Mouse (Mus musculus) regulatory T cell (primary cell): ENCODE results near the gene Ino80d.

Source experiments
- in situ Hi-C: fragments of 300-600 bp; cut with MboI, MseI; formaldehyde crosslinking; loops from one replicate; pipeline ENCODE4 v1.15.1; 2025; ENCODE audit warnings: high pct_unique_total_duplicates

The Ino80d gene

DNA sequence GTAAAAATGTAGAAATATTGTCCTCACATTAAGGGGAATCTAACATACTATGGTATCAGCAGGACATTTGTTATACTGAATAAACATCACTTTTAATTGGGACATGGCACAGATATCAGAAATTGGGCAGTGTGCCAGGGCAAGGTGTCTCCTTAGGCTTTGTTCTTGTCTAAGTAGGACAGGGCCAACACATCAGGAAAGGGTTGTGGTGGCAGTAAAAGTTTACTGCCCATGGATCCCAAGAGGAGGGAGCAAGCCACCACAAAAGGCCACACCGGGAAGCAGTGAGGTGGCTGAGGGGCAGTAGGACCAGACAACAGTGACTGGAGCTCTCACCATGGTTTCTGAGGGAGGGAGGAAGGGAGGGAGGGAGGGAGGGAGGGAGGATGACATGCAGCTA, 121.1 kb downstream of the Ino80d start:
- in situ Hi-C loops, result no loop called here

DNA sequence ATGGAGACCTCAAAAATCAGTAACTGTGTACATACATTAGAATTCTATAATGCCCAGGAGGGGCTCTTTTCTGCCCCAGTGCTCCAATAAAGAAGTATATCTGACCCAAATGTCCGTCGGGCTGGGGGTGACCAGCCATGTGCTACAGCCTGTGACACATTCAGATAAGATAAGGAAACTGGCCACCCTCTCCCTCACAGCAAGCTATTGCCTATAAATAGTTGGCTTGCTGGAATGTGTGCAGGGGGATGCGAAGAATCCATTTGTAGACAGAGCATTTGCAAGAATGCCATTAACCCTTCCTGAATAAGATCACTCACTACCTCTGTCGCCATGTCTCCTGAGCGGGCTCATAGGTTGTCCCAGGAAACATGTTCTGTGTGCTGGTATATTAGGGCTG, 121.8 kb downstream of the Ino80d start:
- in situ Hi-C loops, result no loop called here

DNA sequence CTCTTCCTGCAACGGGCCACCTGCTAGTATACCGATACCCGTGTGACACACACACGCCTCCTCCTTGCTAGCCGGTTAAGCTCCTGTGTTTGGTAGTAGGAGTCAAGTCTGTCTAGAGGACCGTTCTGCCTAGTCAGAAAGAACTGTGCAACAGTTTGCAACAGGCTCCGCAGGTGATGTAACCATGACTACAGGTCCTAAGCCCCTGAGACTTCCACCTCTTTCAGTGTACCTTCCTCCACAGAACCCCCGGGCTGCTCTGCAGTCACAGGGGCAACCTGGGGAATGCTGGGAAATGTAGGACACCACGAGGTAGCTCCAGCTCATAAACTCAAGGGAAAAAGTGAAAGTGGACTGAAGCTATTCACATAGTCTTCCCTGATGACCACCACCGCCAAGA, 123.4 kb downstream of the Ino80d start:
- in situ Hi-C loops, result no loop called here

DNA sequence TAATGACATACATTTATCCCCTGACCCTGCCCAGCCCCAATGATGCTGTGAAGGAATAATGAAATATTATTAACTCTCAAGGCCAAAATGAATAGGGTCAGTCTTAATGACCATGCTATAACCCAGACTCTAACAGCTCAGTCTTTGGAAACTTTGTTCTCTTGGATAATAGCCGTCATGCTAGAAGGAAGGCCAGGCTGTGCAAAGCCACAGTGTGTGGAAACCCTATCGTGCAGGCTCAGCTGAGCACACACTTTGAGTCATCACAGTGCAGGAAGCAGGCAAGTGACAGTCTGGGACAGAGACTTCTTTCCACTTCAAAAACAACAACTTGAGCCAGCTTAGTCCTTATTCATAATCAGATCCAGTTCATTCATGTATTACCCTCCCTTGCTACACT, 126.9 kb downstream of the Ino80d start:
- in situ Hi-C loops, result no loop called here

DNA sequence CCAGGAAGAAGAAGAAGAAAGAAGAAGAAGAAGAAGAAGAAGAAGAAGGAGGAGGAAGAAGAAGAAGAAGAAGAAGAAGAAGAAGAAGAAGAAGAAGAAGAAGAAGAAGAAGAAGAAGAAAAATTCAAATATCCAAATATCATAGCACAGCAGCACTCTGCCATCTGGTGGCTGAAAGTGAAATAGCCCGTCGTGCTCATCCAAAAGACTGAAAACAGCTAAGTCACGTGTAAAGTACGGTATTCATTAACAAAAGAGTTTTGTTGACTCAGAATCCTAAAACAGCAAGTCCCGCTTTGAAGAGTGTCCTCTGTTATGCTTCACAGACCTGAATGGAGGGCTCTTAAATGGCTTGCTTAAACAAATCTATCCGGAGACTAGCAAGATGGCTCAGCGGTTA, 128.2 kb downstream of the Ino80d start:
- in situ Hi-C loops, result no loop called here

DNA sequence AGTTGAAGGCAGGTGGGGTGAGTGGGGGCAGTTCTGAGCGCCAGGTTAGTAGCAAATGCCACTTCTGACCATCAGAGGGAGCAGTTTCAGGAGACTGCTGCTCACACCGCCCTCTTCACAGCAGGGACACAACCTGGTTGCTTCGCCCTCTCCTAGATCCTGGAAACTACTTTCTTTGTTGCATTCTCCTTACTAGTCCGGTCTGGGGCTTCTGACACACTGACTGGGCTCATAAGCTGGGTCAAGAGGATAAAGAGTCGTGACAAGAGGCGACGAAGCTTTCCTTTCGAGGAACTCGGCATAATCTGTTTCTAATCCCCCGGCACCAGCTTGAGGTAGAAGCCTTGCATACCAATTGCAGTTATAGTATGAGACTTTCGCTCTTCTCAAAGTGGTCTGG, 129.9 kb downstream of the Ino80d start:
- in situ Hi-C loops, result no loop called here

DNA sequence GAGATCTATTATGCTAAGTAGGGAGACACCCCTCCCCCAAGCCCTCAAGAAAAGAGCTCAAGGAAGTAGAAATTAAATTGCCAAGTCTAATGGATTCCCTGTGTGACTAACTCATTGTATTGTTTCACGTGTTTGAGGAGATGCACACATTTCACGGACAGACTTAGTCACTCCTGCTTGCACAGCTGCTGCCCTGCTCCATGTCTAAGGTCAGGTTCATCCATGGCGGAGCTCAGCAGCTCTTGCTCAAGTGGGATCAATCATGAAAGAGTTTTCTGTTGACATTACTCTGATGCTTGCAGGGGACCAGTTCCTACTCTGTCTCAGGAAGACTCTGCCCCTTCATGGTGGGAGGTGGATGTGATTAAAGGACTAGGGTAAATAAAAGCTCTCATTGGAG, 137.7 kb downstream of the Ino80d start:
- in situ Hi-C loops, result no loop called here

DNA sequence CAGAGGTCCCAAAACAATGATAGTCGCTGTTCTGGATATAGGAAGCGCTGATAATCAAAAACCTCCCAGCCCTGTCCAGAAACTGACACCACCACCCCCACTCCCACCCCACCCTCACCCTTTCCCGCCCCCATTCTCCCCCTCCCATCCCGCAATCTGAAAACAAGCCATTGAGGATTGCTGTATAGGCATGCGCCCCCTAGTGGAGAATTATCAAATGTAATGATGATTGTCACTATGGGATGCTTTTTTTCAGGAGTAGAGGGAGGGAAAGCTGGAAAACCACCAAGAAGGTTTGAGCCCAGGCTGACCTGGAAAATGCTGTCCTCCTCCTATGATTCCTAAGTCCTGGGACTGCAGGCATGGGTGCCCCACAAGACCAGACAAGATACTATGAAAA, 147.6 kb downstream of the Ino80d start:
- in situ Hi-C loops, result no loop called here

DNA sequence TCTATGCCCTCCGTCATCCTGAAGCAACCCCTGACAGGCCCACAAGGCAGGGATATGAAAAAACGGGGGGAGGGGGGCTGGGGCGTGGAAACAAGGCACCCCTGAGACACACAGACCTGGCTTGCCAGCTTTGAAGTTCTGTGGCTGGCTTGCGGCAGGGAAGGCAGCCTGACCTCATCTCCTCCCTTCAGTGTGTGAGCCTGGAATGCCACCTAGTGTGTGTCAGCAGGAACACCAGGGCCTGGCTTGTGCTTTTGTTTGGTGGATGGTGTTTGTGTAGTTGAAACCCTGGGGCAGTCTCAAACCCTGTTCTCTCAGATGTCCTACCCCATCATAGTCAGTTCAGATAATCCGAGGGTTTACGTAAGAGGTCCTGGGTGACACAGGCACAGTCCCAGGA, 150.2 kb downstream of the Ino80d start:
- in situ Hi-C loops, result no loop called here

DNA sequence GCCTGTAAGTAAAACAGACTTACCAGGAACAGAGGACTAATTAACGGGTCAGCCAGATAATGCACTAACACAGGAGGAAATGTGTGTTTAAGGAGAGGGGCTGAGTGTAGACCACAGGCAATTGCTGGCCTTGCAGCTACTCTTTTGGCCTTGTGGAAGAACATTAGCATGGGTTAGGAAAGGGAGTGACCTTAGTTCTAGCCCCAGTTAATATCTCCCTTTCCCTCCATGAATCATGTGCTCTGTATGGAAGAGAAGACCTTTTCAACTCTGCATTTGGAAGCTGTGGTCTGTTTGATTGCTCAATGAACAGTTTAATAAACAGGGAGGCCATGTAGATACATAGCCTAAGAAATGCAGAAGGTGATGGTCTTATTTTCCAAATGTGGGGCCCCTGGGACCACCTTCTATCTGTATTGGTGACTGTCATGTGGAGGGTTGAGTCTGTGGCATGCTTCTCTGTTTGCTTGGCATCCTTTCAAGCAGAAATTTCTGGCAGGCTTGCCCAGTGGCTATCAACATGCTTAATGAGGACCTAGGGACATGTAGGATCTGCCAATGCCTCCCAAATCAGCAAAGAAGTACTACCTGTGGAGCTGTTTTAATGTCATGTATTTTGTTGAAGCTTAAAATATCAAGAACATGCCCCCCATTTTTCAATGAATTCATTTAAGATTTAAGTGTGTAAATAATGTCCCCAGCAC, 157.4 kb downstream of the Ino80d start:
- in situ Hi-C loops, result no loop called here

DNA sequence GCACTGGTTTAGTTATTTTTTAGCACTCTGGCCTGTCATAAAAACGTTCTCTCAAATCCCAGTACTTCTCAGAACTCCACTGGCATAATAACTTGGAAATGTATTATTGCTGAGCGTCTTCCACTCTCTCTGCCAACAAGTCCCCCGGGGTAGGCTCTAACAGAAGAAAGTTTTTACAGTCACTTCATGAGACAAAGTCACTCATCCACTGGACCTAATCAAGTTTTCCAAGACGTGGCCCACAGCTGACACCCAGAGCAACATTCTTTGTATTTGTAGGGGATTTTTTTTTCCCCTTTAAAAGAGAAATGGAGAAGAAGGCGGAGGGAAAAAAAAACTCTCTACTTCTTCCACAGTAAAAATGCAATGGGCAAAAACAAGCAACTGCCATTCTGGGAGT, 157.9 kb downstream of the Ino80d start:
- in situ Hi-C loops, result no loop called here

DNA sequence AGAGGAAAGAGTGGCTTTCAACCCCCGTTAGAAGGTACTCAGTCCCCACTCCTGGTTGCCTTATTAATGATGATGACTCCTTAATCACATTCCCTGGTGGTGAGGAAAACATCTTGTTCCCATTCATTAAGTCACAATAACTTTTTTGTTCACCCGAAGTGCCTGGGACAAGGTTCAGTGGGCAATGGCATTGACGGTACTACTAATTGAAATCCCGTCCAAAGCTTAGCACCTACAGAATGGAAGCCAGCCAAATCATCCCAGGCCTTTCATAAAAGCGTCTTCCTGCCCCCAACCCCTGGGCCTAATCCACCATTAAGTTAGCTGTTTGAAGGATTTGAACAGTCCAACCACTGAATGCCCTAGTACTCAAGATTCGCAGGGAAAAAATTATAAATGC, 159.1 kb downstream of the Ino80d start:
- in situ Hi-C loops, result no loop called here

DNA sequence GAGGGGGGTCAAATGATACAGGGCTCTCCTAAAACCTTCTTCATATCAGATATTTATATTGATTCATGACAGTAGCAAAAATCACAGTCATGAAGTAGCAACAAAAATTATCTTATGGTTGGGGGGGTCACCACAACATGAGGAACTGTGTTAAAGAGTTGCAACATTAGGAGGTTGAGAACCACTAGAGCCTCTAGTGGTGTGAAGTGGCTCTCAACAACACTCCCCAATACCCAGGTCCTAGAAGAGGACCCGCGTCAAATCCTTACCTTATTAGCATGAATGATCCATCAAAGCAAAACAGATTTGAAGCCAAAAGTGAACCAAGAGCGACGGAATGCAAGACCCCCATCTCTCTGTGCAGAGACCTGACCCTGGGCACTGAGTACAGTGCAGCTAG, 161.4 kb downstream of the Ino80d start:
- in situ Hi-C loops, result no loop called here

DNA sequence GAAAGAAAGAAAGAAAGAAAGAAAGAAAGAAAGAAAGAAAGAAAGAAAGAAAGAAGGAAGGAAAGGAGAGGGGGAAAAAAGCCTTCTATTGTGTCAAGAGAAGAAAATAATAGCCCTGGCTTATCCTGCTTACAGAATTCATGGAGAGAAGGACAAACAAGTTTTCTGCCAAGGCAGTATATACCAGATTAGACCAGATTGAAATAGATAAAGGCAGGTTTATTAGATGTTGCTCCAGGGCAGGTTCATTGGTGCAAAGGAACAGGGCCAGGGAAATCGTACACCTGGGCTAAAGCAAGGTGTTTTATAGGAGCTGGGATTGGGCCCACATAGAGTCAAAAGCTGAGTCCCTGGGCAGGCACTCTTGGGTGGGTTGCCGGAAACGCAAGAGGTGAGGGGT, 162.1 kb downstream of the Ino80d start:
- in situ Hi-C loops, result no loop called here

DNA sequence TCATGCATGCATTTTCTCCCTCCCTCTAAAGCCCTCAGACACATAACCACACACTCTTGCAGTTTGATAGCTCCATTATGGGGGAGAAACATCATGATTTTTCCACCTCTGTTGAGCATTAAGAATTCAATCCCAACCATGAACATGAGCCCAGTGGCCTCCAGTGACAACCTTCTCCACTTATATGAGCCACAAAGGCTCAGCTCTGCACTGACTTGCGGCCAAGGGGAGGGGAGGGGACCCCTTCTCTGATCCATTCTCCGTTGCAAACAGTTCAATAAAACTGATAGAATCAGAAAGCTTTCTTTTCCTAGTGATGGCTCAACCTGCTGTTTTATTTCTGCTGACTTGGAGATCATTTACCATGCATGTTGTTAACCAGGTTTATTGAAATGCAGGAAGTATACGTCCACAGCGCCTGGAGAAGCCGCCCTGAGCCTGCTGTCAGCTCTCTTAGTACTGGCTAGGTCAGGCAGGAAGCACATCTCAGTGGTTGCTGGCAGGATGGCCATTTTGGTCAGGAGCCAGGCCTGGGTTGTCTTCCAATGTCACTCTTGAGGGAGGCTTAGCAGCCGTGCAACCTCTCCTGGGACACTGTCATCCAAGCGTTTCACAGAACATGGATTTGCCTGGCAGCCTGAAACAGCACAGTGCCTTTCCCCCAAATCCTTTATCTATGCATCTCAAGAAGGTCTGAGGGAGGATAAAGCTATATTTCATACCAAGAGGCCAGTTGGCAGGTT, 163.2 kb downstream of the Ino80d start:
- in situ Hi-C loops, result no loop called here

DNA sequence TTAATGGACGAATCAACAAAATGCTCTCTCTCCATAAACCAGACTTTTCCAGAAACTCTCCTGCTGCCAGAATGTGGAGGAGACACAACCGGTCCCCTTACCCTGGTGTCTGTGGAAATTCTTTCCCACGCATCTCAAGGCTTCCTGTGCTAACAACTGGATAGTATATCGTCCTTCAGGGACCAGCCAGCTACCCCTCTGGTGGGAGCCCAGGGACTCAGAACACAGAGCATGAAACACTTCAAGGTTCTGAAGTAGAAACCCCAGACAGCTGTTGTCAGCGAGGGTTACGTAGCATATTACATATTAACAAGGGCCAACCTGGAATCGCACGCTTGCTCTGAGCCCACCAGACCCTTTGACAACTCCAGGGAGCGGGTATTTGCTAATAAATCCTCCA, 163.9 kb downstream of the Ino80d start:
- in situ Hi-C loops, result no loop called here

DNA sequence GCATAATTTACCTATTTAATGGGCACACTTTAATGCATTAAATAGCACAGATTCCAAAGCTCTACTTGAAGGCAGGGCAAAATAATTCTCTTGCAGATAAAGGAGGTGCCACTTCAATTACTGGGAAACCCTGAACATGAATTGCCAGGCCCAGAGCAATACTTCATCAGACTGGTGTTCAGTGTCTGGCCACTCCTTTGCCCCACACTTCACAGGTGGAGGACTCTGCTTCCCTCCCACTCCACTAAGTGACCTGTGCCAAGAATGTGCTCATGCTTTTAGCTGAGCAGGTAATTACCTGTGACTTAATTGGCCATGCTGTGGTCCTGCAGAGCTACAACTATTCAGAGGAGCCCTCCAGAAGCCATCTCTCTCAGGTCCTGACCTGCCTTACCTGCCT, 166.7 kb downstream of the Ino80d start:
- in situ Hi-C loops, result no loop called here

DNA sequence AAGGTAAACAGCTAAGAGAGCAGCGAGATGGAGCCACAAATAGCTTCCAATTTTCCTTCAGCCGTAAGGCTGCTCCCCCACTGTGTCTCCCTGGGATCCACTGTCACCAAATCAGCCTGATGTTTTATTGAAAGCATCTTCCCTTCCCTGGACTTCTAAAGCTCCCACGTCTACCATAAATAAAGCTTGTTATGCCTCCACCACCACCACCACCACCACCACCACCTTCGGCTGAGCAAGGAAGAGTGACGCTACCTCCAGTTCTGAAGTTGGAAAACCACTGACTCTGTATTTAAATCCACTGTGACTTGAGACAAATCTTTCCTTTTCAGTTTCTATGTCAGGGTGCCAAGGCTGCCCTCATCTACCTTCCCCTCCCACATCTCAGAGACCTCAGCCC, 167.5 kb downstream of the Ino80d start:
- in situ Hi-C loops, result no loop called here

DNA sequence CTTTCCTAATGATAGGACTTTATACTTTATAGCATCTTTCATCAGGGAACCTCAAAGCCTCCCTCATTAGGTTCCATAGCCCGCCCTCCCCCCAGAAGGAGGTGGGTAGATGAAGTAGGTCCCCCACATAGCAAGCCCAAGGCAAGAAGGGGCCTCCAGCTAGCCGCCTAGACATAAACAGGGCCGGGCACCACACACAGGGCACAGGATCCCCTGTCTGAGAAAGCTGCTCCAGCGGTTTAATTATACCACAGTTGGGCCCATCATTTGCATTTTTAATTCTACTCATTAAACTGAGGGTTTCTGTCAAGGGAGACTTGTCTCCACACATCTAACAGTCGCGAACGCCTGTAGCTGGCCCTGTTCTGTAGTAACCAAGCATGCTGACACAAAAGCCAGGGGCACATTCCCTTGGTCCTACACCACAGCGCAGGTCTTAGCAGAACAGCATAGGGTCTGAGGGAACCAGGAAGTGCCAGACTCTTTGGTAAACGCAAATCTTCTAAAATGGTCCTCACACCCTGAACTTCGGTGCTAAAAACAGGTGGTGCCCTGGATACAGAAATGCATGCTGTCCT, 179.6 kb downstream of the Ino80d start:
- in situ Hi-C loops, result loop anchor here (10.0 kb wide), 1 partner anchor 150 kb away; no protein-coding TSS in a partner anchor

DNA sequence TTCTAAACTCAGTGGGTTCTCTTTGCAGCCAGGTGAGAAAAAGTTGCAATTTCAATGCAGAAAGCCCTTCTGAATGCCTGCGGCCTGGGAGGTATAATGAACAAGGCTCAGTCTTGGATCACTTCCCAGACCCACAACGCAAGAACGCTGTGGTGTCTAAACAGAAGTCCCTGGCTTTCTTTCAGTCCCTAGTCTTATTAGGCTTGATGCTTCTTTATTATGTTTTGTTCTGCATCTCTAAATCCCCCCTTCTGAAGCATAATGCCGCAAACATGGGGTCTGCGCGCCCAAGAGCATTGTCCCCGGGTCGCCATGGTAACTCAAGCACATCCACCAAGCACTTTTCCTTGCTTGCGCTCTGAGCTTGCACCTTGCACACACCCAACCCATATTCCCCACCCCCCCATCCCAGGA, 180.4 kb downstream of the Ino80d start:
- in situ Hi-C loops, result loop anchor here (10.0 kb wide), 1 partner anchor 149 kb away; no protein-coding TSS in a partner anchor

DNA sequence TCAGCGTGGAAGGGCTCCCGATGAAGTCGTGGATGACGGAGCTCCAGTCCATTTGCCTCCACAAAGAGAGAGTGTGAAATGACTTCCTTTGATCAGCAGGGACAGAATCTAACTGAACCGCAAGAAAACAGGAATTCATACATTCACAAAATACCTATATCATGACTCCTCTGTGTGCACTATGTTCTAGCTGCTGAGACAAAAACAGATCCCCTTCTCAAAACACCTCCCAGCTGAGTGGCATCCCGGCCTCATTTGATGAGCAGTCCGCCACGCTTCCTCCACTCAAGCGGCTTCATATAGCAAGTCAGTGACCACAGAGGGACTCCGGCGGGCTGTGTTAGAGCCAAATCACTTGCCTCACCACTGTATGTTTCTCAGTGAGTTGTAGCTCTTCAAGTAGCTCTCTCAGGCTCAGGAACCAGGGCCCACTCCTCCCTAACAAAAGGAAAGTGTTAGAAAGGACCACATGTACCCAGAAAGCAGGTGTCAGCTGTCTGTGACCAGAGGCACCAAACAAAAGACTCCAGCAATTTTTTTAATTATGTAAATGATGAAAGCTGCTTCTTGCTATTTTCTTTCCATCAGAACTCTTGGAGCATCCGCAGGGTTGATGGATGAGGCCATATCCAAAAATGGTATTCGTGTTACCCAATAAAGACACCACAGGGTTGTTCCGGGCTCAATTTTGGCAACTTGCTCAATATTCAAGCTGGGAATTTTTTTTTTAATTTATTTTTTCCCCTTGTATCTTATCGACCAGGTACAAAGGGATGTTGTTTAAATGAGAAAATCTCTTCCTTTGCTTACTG, 181.0 kb downstream of the Ino80d start:
- in situ Hi-C loops, result loop anchor here (10.0 kb wide), 1 partner anchor 149 kb away; no protein-coding TSS in a partner anchor

DNA sequence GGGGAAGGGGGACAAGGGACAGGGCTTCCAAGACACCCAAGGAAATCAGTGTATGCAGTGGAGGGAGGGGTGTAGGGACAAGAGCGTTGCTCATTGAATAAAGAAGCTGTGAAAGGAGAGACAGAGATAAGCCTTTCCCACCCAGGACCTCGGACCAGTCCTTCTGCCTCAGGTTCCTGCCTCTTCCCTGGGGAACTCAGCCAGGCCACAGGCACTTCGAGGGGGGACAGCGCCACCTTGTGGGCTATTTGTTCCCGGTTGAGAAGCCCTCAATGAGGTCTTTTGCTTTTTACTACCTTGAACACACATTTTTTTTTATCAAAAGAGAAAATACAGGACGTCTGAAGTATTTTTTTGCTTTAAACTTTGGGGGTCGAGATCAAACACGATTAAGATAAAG, 185.0 kb downstream of the Ino80d start:
- in situ Hi-C loops, result no loop called here
